Mouse (Mus musculus) granulocyte monocyte progenitor cell, adult 5-6 weeks (primary cell): ENCODE measurements around the gene A2ml1. TPM values are rescaled to one million over a fixed set of nuclear protein-coding genes. Genes with fewer than 3 reads are reported as not detected.
"Not testable (repeated sequence)": the region's sequence is repeated elsewhere in the genome, so short reads cannot be mapped to it uniquely, and the experiment has no call there.

Experiments used
- ATAC-seq: replicated peaks from 2 replicates; pipeline ENCODE4 v1.8.0; 2016; ENCODE audit warnings: mild to moderate bottlenecking, moderate TSS enrichment, inconsistent platforms; ENCODE audit not compliant: poor library complexity, severe bottlenecking
- total RNA-seq, 2 experiments: library from RNA; stranded (forward) in 1 of 2; stranded (reverse) in 1 of 2; fragments of 200-712, 200-1000 nt in 1 of 2; fragments of >200 nt in 1 of 2; fragmentation: Nextera tagmentation in 1 of 2; gene quantifications; 2 replicates each; pipeline ENCODE4 v1.2.3; 2014 to 2017

A2ml1 gene
- total RNA-seq (2014; fragmentation: Nextera tagmentation): 7.0 TPM in 1 of 2 replicates, not detected in the other
- total RNA-seq (2017): not detected in 2 replicates

DNA sequence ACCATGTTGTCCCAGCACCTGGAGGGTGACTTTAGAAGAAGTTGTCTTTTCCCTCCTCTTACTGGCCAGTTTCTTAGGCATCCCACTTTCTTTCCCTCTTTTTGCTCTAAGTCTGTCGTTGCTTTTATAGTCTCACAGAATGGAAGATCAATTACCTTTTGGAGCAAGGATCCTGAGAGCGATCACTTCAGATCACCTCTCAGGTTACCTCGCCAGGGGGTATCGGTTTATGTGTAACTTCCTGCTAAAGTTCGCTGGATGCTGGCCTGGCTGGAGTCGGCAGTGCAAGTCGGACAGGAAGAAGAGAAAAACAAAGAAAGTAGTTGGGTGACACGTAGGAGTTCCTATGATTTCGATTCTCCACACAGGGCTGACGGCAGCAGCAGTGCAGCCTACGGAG is at the start of gene A2ml1:
Gene A2ml1 (minus strand): TSS at position 101 of the 400 bp plus-strand sequence.
- ATAC-seq: no peak

DNA sequence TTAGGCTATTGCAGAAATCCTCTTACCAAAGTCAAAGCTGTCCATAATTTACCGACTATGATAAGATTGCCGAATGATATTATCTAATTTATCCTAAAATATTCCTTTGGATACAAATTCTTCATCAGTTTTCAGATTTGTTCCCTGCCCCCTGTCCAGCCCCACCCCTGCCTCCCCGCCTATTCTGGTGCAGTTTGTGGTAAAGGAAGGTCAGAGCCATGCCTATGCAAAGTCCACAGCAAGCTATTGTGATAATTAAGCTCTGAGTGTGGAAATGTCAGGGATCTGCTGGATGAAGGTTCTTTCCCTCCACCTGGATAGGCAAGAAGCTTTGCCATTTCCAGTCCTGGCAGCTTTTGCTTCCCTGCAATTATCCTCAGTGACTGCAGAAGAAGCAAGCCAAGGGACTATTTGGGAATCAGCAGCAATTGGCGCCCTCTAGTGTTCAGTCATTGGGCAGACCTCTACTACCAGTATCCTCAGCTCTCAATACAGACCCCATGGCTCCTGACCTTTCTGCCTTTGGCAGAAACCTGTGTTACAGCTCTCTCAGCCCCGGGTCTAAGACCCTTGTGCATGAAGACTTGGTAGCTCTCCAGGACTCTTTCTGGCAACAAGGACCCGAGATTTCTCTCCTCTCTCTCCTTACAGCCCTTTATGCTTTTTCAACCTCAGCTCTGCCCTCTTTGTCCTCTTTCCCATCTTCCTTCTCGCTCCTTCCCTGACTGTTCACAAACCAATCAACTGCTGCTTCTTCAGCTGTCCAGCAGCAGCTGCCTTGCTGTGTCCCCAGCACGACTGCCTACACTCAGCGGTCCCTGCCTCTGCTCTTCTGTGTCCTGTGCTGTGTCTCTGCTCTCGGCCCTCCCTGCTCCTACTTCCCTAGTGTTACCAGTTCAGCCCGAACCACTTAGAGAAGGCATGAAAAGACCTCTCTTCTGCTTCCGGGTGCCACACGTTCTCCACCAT is 48.6 kb upstream of the A2ml1 start:
- ATAC-seq: peak; percentile 87

DNA sequence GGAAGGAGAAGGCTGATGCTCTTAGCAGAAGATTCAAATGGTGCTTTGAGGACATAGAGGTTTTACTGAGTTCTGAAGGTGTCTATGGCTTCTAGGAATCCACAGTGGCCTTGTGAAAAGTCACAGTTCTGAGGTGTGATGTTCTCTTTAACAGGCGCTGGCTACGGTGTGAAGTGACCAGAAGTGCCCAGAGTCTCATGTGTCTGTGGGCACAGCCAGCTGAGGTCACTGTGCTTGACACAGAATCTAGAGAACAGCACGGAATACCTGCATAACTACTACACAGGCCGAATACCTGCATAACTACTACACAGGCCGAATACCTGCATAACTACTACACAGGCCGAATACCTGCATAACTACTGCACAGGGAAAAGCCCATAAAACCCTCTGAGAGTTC is 43.8 kb upstream of the A2ml1 start:
- not testable (repeated sequence) for ATAC-seq

- peak; percentile 55 for ATAC-seq
Measured at GRCm38 (mm10) chr6:128624425-128624824, 43.0 kb upstream of the A2ml1 start.

GRCm38 (mm10) chr6:128623433-128623832 is 42.0 kb upstream of the A2ml1 start, which contains the start of gene Klrb1a:
Klrb1a (minus strand) TSS chr6:128623533.
- not testable (repeated sequence) for ATAC-seq

- ATAC-seq: no peak
Measured at GRCm38 (mm10) chr6:128622733-128623132, 41.3 kb upstream of the A2ml1 start.

GRCm38 (mm10) chr6:128606350-128606749 is 24.9 kb upstream of the A2ml1 start:
- no peak for ATAC-seq

GRCm38 (mm10) chr6:128604512-128604911 is 23.1 kb upstream of the A2ml1 start:
- ATAC-seq: peak; percentile 91

DNA sequence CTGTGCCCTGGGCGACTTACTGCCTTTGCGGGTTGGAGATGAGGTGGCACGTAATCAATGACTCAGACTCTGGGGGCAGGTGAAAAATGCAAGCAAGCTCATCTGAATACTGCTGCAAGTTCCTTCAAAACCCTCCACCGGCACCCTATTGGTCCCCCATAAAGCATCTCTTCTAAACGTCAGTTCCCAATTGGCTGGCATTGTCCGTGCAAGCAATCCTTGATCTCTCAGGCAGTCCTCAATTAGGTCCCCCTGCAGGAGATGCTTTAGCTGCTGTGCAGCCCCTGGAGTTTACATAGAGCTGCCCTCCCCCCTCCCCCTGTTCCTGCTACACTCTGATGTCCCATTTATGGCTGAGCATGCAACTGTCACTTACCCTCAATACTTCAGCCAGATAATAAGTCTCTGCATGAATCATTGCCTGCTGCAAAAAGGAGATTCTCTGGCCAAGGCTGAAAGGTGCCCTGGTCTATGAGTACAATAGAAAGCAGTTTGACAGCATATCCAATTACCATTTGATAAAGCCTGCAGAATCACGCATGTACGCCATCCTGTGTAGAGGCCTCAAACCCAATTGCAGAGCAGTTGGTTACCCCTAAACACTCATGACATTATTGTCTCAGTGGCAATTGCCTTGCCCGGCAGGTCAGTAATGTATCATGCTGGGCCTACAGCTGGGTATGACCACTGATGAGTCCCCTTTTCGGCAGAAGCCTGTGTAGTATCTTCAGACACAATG is 21.2 kb upstream of the A2ml1 start:
- ATAC-seq: no peak

- ATAC-seq: no peak
Measured at GRCm38 (mm10) chr6:128602026-128602425, 20.6 kb upstream of the A2ml1 start.

GRCm38 (mm10) chr6:128599555-128599954 is 18.1 kb upstream of the A2ml1 start:
- no peak for ATAC-seq

- no peak for ATAC-seq
Measured at GRCm38 (mm10) chr6:128598256-128599047, 17.0 kb upstream of the A2ml1 start.

- ATAC-seq: no peak
Measured at GRCm38 (mm10) chr6:128597121-128597522, 15.7 kb upstream of the A2ml1 start.

DNA sequence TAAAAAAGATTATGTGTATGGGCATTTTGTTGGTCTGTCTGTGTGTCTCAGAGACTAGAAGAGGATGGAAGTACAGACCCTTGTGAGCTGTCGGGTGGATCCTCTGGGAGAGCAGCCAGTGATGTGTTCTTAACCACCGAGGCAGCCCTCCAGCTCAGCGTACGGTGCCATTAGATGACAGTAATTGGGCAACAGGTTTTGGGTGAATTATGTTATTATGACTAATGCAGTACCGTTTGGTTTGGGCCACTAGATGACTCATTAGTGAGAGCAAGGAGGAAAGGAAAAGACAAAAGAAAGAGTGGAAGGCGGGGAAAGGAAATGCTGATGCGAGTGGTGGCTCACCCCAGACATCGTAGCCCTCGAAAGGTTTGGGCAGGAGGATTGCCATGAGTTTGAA is 13.2 kb upstream of the A2ml1 start:
- no peak for ATAC-seq

- no peak for ATAC-seq
Measured at GRCm38 (mm10) chr6:128589426-128589825, 8.0 kb upstream of the A2ml1 start.

DNA sequence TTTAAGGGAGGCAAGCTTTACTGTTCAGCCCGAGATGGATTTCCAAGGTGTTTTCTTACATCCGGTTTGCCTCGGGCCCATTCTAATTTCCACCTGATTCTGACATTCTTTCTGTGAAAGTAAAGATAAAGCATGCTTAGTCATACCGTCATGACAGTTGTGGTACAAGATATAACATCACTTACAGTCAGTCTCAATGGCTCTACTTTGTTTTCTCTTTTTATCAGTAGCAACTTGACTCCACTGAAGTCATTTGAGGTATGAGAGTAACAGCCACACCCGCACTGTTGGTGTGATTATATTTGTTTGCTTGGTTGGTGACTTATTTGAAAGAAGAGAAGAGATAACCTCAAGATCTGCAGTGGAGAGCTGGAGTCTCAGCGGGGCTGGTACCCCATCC is 6.2 kb upstream of the A2ml1 start:
- no peak for ATAC-seq

DNA sequence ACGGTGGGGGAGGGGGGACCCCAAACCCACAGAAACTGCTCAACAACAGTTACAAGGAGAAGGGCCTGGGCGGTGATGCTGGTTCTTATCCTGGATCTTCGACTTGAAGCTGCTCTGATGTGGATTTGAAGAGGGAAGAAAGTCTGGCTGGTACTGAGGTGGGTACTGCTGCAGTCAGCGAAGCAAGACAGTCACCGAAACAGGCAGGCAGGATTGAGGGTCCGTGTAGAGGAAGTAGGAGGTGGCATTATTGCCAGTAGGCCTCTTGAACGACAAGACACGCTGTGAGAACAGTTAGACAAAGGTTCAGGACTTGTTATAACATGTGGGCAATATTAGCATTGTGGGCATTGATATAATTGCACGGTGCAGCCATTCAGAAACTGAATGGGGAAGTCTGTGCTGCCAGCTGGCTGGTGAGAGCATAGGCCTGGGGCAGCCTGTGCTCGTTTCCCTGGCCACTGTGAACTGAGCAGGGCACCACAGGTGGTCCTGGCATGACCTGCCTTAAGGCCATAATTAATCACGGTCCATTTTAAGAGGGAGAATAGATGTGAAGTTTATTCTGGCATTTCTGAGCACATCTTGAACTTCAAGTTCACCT is 4.3 kb upstream of the A2ml1 start:
- peak; percentile 68 for ATAC-seq

DNA sequence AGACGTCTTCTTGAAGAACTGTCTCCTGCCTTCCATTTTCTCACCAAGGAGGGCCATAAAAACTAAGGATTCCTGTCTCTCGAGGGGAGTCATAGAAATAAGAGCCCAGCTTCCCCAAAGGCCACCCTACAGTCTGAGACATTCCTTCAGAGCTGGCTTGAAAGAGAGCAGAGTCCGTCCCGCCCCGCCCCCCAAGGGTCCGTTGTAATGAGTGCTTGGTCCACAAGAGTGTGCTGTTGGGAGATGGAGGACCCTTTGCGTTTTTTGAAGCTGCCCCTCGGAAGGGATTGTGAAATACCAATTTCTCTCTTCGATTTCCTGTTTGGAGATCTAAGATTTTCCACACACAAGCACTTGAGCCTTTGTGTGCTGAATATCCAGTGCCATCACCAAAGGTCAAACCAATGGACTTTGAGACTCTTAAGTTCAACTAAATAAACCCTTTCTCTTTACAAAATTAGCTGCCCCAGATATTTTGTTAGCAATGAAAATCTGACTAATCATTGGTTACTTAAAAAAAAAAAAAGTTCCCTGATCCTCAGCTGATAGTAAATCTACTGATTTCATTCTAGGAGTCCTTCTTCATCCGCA is 2.8 kb upstream of the A2ml1 start:
- peak; percentile 93 for ATAC-seq

DNA sequence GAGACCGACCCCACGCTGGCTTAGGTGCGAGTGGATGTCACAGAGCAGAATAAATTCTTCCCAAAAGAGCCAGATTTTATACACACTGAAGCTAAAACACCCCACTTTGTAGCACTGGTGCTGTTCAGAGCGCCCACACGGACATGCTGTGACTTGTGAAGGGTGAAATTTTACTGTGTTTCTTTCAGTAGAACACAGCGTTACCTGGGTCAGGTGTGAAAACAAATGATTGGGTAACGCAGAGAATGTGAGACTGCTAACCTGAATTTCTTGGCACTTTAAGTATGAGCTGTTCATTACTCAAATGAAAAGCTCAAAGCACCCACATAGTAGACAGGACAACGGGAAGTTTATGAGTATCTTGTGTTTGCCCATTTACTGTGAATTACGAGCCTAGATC is 4.1 kb downstream of the A2ml1 start:
- ATAC-seq: no peak

DNA sequence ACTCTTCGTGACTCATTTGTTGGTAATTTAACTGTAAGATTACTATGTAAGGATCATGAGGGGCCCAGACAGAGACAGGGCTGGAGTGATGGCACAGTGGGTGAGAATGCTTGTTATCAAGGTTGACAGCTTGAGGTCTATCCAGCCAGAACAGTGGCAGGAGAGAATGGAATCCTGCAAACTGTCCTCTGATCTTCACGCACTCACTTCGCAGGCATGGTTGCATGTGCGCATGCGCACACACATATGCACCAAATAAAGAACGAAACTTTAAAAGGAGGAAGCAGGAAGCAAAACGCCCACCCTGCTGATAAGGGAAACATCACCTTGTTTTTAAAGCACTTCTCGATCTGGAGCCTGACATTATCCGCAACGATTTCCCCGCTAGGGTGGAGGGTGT is 14.8 kb downstream of the A2ml1 start:
- ATAC-seq: no peak
